14 mouse cellular contexts compared by ENCODE assay signal in the genomic region with DNA sequence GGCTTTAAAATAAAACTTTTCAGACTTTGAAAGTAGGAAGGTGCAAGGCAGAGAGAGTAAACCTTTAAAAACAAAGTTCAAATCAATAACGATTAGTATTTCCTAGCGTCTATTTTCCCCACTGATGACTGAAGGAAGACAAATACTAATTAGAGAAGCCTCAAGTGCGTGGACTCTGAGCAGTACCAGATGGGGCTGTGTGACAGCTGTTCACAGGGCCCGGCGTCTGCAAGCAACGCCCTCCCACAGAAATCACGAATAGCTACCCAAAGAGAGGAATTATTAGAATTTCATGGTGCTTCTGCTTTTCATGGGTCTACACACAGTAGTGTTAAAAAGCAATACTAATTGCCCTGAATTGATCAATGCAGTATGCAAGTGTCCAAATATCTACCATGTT.
DNase-seq lines count a peak whose midpoint lies in the region; ATAC-seq and TF ChIP-seq lines count a peak whose summit lies in the region.
"Had no signal": no experiment of that assay in that cellular context is flagged by ENCODE, and none has a peak within 500 bp of the region (broad histone marks: within the 10 kb centered on the region; RNA-seq: fewer than 3 reads in every experiment).

No protein-coding gene starts in this region.

- no peak overlapping the region for H3K27ac ChIP-seq in heart, embryonic 12.5 days (ENCODE audit: poor library complexity, severe bottlenecking)
- H3K27ac ChIP-seq in neural tube, embryonic 12.5 days, result no peak overlapping the region
- H3K27ac ChIP-seq in layer of hippocampus, adult 2 months, result 0 out of 2 replicates have a peak overlapping the region, but pooled peaks have one; percentile 23
- H3K27ac ChIP-seq in neural tube, embryonic 14.5 days (ENCODE audit: low read depth, low read length), result no peak overlapping the region
- no peak overlapping the region for H3K27ac ChIP-seq in embryonic facial prominence, embryonic 10.5 days (replicated peaks)
- H3K27ac ChIP-seq in kidney, embryonic 14.5 days (ENCODE audit: low read depth, low read length), result no peak overlapping the region
- H3K27ac ChIP-seq: liver, embryonic 13.5 days had no signal

- no peak overlapping the region for H3K4me3 ChIP-seq in heart, embryonic 12.5 days
- H3K4me3 ChIP-seq in neural tube, embryonic 12.5 days, result no peak overlapping the region
- H3K4me3 ChIP-seq in layer of hippocampus, adult 2 months, result no peak overlapping the region
- H3K4me3 ChIP-seq in neural tube, embryonic 14.5 days (ENCODE audit: low read depth, low read length), result no peak overlapping the region
- no peak overlapping the region for H3K4me3 ChIP-seq in embryonic facial prominence, embryonic 10.5 days
- H3K4me3 ChIP-seq in kidney, embryonic 14.5 days (ENCODE audit: low read length), result no peak overlapping the region
- H3K4me3 ChIP-seq: liver, embryonic 13.5 days had no signal

- H3K36me3 ChIP-seq in heart, embryonic 12.5 days, result peaks cover 27% of the 10 kb centered on the region
- H3K36me3 ChIP-seq in neural tube, embryonic 12.5 days, result peaks cover 4% of the 10 kb centered on the region; the same call in 1 of the 2 replicates
- H3K36me3 ChIP-seq in neural tube, embryonic 14.5 days (ENCODE audit: control insufficient read depth, insufficient read depth, low read length), result 0 out of 2 replicates have a peak, but pooled peaks cover 5% of the 10 kb centered on the region
- peaks cover 15% of the 10 kb centered on the region for H3K36me3 ChIP-seq in embryonic facial prominence, embryonic 10.5 days (replicated peaks)
- H3K36me3 ChIP-seq in kidney, embryonic 14.5 days (ENCODE audit: control insufficient read depth, insufficient read depth, low read length), result peaks cover 13% of the 10 kb centered on the region; the same call in 1 of the 2 replicates
- H3K36me3 ChIP-seq: liver, embryonic 13.5 days had no signal

- no peak overlapping the region for H3K9ac ChIP-seq in heart, embryonic 12.5 days
- H3K9ac ChIP-seq in neural tube, embryonic 12.5 days, result no peak overlapping the region
- no peak overlapping the region for H3K9ac ChIP-seq in neural tube, embryonic 14.5 days (replicated peaks; ENCODE audit: low read depth, low read length)
- H3K9ac ChIP-seq in kidney, embryonic 14.5 days (ENCODE audit: low read depth, low read length), result no peak overlapping the region
- H3K9ac ChIP-seq: liver, embryonic 13.5 days had no signal

- peak; percentile 39 for DNase-seq in heart, adult 11 months
- DNase-seq in neural tube, embryonic 10.5 days (ENCODE audit: extremely low spot score, low spot score), result no peak
- DNase-seq in layer of hippocampus, adult 2 months (ENCODE audit: low spot score in 2 of 2), result peak; percentile 36 to 38
- DNase-seq in embryonic facial prominence, embryonic 10.5 days (ENCODE audit: low spot score), result no peak
- DNase-seq: cerebellum, adult 2 months; kidney, postnatal 10 days; liver, embryonic 13.5 days; lung, postnatal 10 days; thymus, postnatal 4 days had no signal

- H3K9me3 ChIP-seq in heart, embryonic 12.5 days (replicated peaks), result no peaks in the 10 kb centered on the region
- H3K9me3 ChIP-seq in neural tube, embryonic 12.5 days, result no peaks in the 10 kb centered on the region
- no peaks in the 10 kb centered on the region for H3K9me3 ChIP-seq in neural tube, embryonic 14.5 days (ENCODE audit: control insufficient read depth, low read length)
- no peaks in the 10 kb centered on the region for H3K9me3 ChIP-seq in embryonic facial prominence, embryonic 10.5 days
- no peaks in the 10 kb centered on the region for H3K9me3 ChIP-seq in kidney, embryonic 14.5 days (ENCODE audit: control insufficient read depth, low read length)
- H3K9me3 ChIP-seq: liver, embryonic 13.5 days had no signal

- WGBS in heart, embryonic 12.5 days, result 57% methylated on average over 7 of the region's 7 CpGs
- 48% methylated on average over 7 of the region's 7 CpGs for WGBS in neural tube, embryonic 12.5 days
- WGBS in neural tube, embryonic 14.5 days, result 35% methylated on average over 7 of the region's 7 CpGs
- WGBS in embryonic facial prominence, embryonic 10.5 days, result 70% methylated on average over 7 of the region's 7 CpGs
- WGBS in kidney, embryonic 14.5 days, result 80% methylated on average over 7 of the region's 7 CpGs

- no peak overlapping the region for H3K4me2 ChIP-seq in heart, embryonic 12.5 days
- H3K4me2 ChIP-seq in neural tube, embryonic 12.5 days (replicated peaks), result no peak overlapping the region
- no peak overlapping the region for H3K4me2 ChIP-seq in neural tube, embryonic 14.5 days (ENCODE audit: low read depth, low read length)
- no peak overlapping the region for H3K4me2 ChIP-seq in kidney, embryonic 14.5 days (replicated peaks; ENCODE audit: low read depth, low read length)
- H3K4me2 ChIP-seq: liver, embryonic 13.5 days had no signal

- no peak for TF ChIP-seq CTCF in layer of hippocampus, adult 2 months (conservative IDR thresholded peaks at IDR 0.05)

- no peaks in the 10 kb centered on the region; the same call in 1 of the 2 replicates for H3K4me1 ChIP-seq in heart, embryonic 12.5 days (replicated peaks)
- no peaks in the 10 kb centered on the region for H3K4me1 ChIP-seq in neural tube, embryonic 12.5 days
- H3K4me1 ChIP-seq in neural tube, embryonic 14.5 days (ENCODE audit: control insufficient read depth, insufficient read depth, low read length), result no peaks in the 10 kb centered on the region
- no peaks in the 10 kb centered on the region for H3K4me1 ChIP-seq in embryonic facial prominence, embryonic 10.5 days
- no peaks in the 10 kb centered on the region for H3K4me1 ChIP-seq in kidney, embryonic 14.5 days (ENCODE audit: control insufficient read depth, insufficient read depth, low read length)
- H3K4me1 ChIP-seq: liver, embryonic 13.5 days had no signal

- no peaks in the 10 kb centered on the region for H3K27me3 ChIP-seq in heart, embryonic 12.5 days (replicated peaks)
- no peaks in the 10 kb centered on the region for H3K27me3 ChIP-seq in neural tube, embryonic 12.5 days (replicated peaks)
- no peaks in the 10 kb centered on the region for H3K27me3 ChIP-seq in neural tube, embryonic 14.5 days (ENCODE audit: control insufficient read depth, insufficient read depth, low read length)
- H3K27me3 ChIP-seq in embryonic facial prominence, embryonic 10.5 days (replicated peaks; ENCODE audit: low read depth, poor library complexity, severe bottlenecking), result no peaks in the 10 kb centered on the region
- H3K27me3 ChIP-seq in kidney, embryonic 14.5 days (ENCODE audit: control insufficient read depth, insufficient read depth, low read length), result no peaks in the 10 kb centered on the region
- H3K27me3 ChIP-seq: liver, embryonic 13.5 days had no signal

- no peak for ATAC-seq in heart, embryonic 12.5 days (ENCODE audit: insufficient number of reproducible peaks, low FRiP score)
- ATAC-seq in neural tube, embryonic 12.5 days (ENCODE audit: low FRiP score, low read depth), result peak; percentile 64; the same call in 1 of the 2 replicates
- ATAC-seq in neural tube, embryonic 14.5 days (ENCODE audit: low read depth), result peak; percentile 63; the same call in 1 of the 2 replicates
- no peak for ATAC-seq in kidney, embryonic 14.5 days (ENCODE audit: low FRiP score, low TSS enrichment)
- ATAC-seq: inflammation-experienced regulatory T-cells, adult 6 months had no signal

Comparison
In these comparisons a context has a peak if more than half of its experiments do, and no peak if none do; other contexts are left out.
1. DNase-seq: peak in heart, adult 11 months (single experiment) and layer of hippocampus, adult 2 months (2 of 2); none in neural tube, embryonic 10.5 days (single experiment) and embryonic facial prominence, embryonic 10.5 days (single experiment).
2. ATAC-seq: peak in neural tube, embryonic 12.5 days (single experiment) and neural tube, embryonic 14.5 days (single experiment); none in heart, embryonic 12.5 days (single experiment) and kidney, embryonic 14.5 days (single experiment).